Mouse (Mus musculus) forebrain, embryonic 16.5 days (tissue): ENCODE data around the gene Bcl2l12. TPM values are rescaled to one million over a fixed set of nuclear protein-coding genes. Genes with fewer than 3 reads are reported as not detected.
"Not testable (repeated sequence)": the region's sequence is repeated elsewhere in the genome, so short reads cannot be mapped to it uniquely, and the experiment has no call there.

ENCODE experiments used
- ATAC-seq: fragments of 200-750 bp; cut with Nextera tagmentation; 2 replicates; pipeline ENCODE4 v1.8.0; 2017; ENCODE audit warnings: mild to moderate bottlenecking, moderate library complexity
- H3K27ac ChIP-seq: fragments of 300-500 bp; sonication (generic); 2 replicates; pipeline ENCODE4 v1.5.1; 2014; ENCODE audit warnings: low read length, control low read depth
- H3K27me3 ChIP-seq: fragments of 300-500 bp; sonication (generic); replicated peaks from 2 replicates; pipeline ENCODE4 v1.6.1; 2014; ENCODE audit warnings: low read length; ENCODE audit not compliant: control insufficient read depth, insufficient read depth
- H3K36me3 ChIP-seq: fragments of 300-500 bp; sonication (generic); 2 replicates; pipeline ENCODE4 v1.6.1; 2014; ENCODE audit not compliant: control insufficient read depth, insufficient read depth
- H3K4me1 ChIP-seq: fragments of 300-500 bp; sonication (generic); replicated peaks from 2 replicates; pipeline ENCODE4 v1.6.1; 2014; ENCODE audit warnings: low read length; ENCODE audit not compliant: control insufficient read depth, insufficient read depth
- H3K4me2 ChIP-seq: fragments of 300-500 bp; sonication (generic); 2 replicates; pipeline ENCODE4 v1.6.1; 2014; ENCODE audit warnings: mild to moderate bottlenecking, low read length, control low read depth
- H3K4me3 ChIP-seq: fragments of 300-500 bp; sonication (generic); replicated peaks from 2 replicates; pipeline ENCODE4 v1.5.1; 2014; ENCODE audit warnings: mild to moderate bottlenecking, low read length, control low read depth
- H3K9ac ChIP-seq: fragments of 300-500 bp; sonication (generic); replicated peaks from 2 replicates; pipeline ENCODE4 v1.6.1; 2014; ENCODE audit warnings: low read depth, low read length, control low read depth
- H3K9me3 ChIP-seq: fragments of 300-500 bp; sonication (generic); 2 replicates; pipeline ENCODE4 v1.6.1; 2016; ENCODE audit warnings: low read length; ENCODE audit not compliant: control insufficient read depth
- WGBS: fragments of 180-500 bp; shearing (Covaris S2); extraction: QIAGEN DNeasy Blood & Tissue Kit; methylation state at CpG from one replicate; pipeline ENCODE4 v1.1.7; 2014; 5-methylcytosine and 5-hydroxymethylcytosine counted together
- polyA plus RNA-seq: library from polyadenylated mRNA; unstranded; fragments of >200 nt; fragmentation: Nextera tagmentation; extraction: Ambion mirVana; gene quantifications from 2 replicates; pipeline ENCODE4 v1.2.1, GENCODE M21; 2015

Gene Bcl2l12
- polyA plus RNA-seq, 1 experiment from 2014 or later, result 15.3 TPM

GRCm38 (mm10) chr7:45023711-45024110, 25.2 kb upstream of the Bcl2l12 start:
- not testable (repeated sequence) for H3K9me3 ChIP-seq, H3K4me3 ChIP-seq, H3K36me3 ChIP-seq, H3K9ac ChIP-seq, H3K27ac ChIP-seq, H3K27me3 ChIP-seq, H3K4me2 ChIP-seq, H3K4me1 ChIP-seq, ATAC-seq
- 79% methylated on average over 5 of the region's 5 CpGs for WGBS

GRCm38 (mm10) chr7:45020225-45020624, 21.7 kb upstream of the Bcl2l12 start:
- Histone ChIP-seq H3K27me3 (0 out of 2 replicates have a peak, but pooled peaks cover 6% of the 10 kb centered on the region), H3K4me1 (peaks cover 16% of the 10 kb centered on the region), H3K9me3 (no peaks in the 10 kb centered on the region), H3K27ac (no peak overlapping the region), H3K9ac (no peak overlapping the region), H3K4me2 (no peak overlapping the region), H3K36me3 (no peaks in the 10 kb centered on the region), H3K4me3 (no peak overlapping the region)
- 77% methylated on average over 9 of the region's 9 CpGs for WGBS
- no peak for ATAC-seq

- ATAC-seq, result no peak
- no peaks in the 10 kb centered on the region for H3K36me3 ChIP-seq
- 47% methylated on average over 8 of the region's 8 CpGs for WGBS
- no peak overlapping the region for H3K27ac ChIP-seq
- 0 out of 2 replicates have a peak, but pooled peaks cover 6% of the 10 kb centered on the region for H3K27me3 ChIP-seq
- H3K4me1 ChIP-seq, result peaks cover 27% of the 10 kb centered on the region
- H3K4me2 ChIP-seq, result no peak overlapping the region
- H3K4me3 ChIP-seq, result no peak overlapping the region
- no peaks in the 10 kb centered on the region for H3K9me3 ChIP-seq
- no peak overlapping the region for H3K9ac ChIP-seq
These were observed 20.6 kb upstream of the Bcl2l12 start for GRCm38 (mm10) chr7:45019031-45019571.

GRCm38 (mm10) chr7:45017242-45018061, 18.9 kb upstream of the Bcl2l12 start, which contains the start of gene Rras:
Gene Rras (plus strand): TSS chr7:45017961.
- ATAC-seq, result peak; percentile 70
- peak within 1 kb of the TSS; percentile 98 for H3K4me3 ChIP-seq
- H3K27me3 ChIP-seq, result 0 out of 2 replicates have a peak, but pooled peaks cover 6% of the 10 kb centered on the region
- H3K4me2 ChIP-seq, result peak within 1 kb of the TSS; percentile 74
- peak within 1 kb of the TSS; percentile 66 for H3K9ac ChIP-seq
- peaks cover 29% of the 10 kb centered on the region for H3K4me1 ChIP-seq
- WGBS, result under 1% methylated on average over 36 of the region's 36 CpGs
- H3K9me3 ChIP-seq, result no peaks in the 10 kb centered on the region
- peak within 1 kb of the TSS; percentile 79 for H3K27ac ChIP-seq
- peaks cover 3% of the 10 kb centered on the region for H3K36me3 ChIP-seq

- H3K9ac ChIP-seq, result peak overlapping the region; percentile 45
- WGBS, result 5% methylated on average over 4 of the region's 4 CpGs
- no peak for ATAC-seq
These were observed 18.2 kb upstream of the Bcl2l12 start for GRCm38 (mm10) chr7:45016761-45017160.

GRCm38 (mm10) chr7:45015957-45016612, 17.6 kb upstream of the Bcl2l12 start, which contains the start of gene Scaf1:
Gene Scaf1 (minus strand): TSS chr7:45016363.
- Histone ChIP-seq H3K9ac (peak within 1 kb of the TSS; percentile 96), H3K4me1 (peaks cover 29% of the 10 kb centered on the region), H3K27me3 (0 out of 2 replicates have a peak, but pooled peaks cover 6% of the 10 kb centered on the region), H3K36me3 (peaks cover 16% of the 10 kb centered on the region), H3K27ac (peak within 1 kb of the TSS; percentile 79), H3K4me2 (peak within 1 kb of the TSS; percentile 90), H3K9me3 (no peaks in the 10 kb centered on the region), H3K4me3 (peak within 1 kb of the TSS; percentile 98)
- peak; percentile 95 for ATAC-seq
- WGBS, result under 1% methylated on average over 69 of the region's 69 CpGs

More at GRCm38 (mm10) chr7:45016761-45017160, 18.2 kb upstream of the Bcl2l12 start:
- Histone ChIP-seq H3K4me3 (peak overlapping the region; percentile 98), H3K4me1 (peaks cover 29% of the 10 kb centered on the region), H3K27me3 (0 out of 2 replicates have a peak, but pooled peaks cover 6% of the 10 kb centered on the region), H3K4me2 (peak overlapping the region; percentile 74), H3K9me3 (no peaks in the 10 kb centered on the region), H3K36me3 (peaks cover 10% of the 10 kb centered on the region), H3K27ac (peak overlapping the region; percentile 79)

GRCm38 (mm10) chr7:45015344-45015956, 16.9 kb upstream of the Bcl2l12 start:
- 2% methylated on average over 20 of the region's 20 CpGs for WGBS
- Histone ChIP-seq H3K4me2 (peak overlapping the region; percentile 90), H3K27me3 (0 out of 2 replicates have a peak, but pooled peaks cover 6% of the 10 kb centered on the region), H3K9ac (peak overlapping the region; percentile 96), H3K36me3 (peaks cover 16% of the 10 kb centered on the region), H3K4me3 (peak overlapping the region; percentile 98), H3K9me3 (no peaks in the 10 kb centered on the region), H3K4me1 (peaks cover 29% of the 10 kb centered on the region), H3K27ac (peak overlapping the region; percentile 79)
- ATAC-seq, result no peak

- Histone ChIP-seq H3K9me3 (no peaks in the 10 kb centered on the region), H3K4me1 (peaks cover 29% of the 10 kb centered on the region), H3K9ac (no peak overlapping the region), H3K36me3 (peaks cover 16% of the 10 kb centered on the region), H3K27me3 (0 out of 2 replicates have a peak, but pooled peaks cover 5% of the 10 kb centered on the region), H3K4me3 (no peak overlapping the region), H3K27ac (no peak overlapping the region), H3K4me2 (no peak overlapping the region)
- WGBS, result 96% methylated on average over 3 of the region's 3 CpGs
- ATAC-seq, result no peak
These were observed 15.6 kb upstream of the Bcl2l12 start for GRCm38 (mm10) chr7:45014096-45014451.
